Mouse (Mus musculus) CD4-positive, CD25-positive, alpha-beta regulatory T cell, adult 2 months (primary cell): Measurements from ENCODE around the gene Pgpep1.

Source experiments
- DNase-seq: peaks from one replicate; pipeline ENCODE4 v3.0.0-alpha.2; 2012; ENCODE audit warnings: low read depth, low spot score

Pgpep1 gene

DNA sequence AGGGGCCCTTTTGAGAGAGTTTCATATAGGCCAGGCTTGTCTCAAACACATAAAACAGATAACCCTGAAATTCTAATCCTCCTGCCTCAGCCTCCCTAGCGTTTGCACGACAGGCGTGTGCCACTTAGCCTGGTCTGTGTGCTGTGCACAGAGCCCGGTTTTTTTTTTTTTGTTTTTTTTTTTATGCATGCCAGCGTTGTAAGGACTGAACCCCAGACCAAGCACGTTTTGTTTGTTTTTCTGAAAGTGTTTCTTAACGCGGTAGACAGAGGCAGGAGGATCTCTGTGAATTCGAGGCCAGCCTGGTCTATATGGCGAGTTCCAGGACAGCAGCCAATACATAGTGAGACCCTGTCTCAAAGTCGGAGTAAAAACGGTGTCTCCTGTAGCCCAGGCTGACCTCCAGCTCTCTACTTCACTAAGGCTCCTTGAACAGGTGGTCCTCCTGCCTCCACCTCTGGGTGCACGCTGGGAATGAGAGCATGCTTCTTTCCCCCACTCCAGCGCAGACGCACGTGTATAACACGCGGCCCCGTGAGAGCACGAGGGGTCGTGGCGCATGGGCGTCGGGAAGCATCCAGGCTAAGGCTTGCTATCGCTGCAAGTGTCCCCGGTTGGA, 51.3 kb downstream of the Pgpep1 start, which contains the start of gene Ssbp4:
Gene Ssbp4, minus strand, starts transcription at position 124 of the 619 bp plus-strand sequence.
- no peak for DNase-seq

DNA sequence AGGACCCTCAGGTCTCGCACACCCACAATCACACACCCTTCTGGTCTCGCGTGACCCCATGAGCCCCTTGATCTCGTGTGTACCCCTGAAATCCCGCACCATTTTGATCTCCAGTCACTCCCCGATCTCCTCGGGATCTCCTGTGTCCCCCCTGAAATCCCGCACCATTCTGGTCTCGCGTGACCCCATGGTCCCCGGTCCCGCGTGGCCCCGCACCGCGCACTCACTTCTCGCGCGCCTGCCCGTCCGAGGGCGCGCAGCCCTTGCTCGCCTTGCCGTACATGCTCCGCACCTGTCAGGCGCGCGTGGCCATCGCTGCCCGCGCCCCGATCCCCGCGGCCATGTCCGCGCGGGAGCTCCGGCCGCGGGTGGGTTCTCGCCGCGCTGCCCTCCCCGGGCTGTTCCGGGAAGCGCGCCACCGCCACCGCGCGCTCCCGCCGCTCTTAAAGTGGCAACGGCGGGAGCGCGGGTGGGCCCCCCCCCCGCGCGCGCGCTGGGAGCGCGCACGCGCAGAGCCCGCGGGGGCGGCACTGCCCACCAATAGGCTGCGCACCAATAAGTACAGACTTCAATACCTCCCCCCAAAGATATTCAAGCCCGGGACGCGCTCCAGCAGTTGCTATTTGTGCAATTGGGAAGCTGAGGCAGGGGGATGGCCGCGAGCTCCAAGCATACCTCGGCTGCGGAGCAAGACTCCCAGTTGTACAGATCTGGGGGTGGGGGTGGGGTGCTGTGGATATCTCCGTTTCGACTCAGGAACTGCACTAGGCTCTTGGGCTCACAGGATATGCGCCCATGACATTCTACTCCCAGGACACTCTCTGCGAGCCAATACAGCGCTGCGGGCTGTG, 52.1 kb downstream of the Pgpep1 start:
- DNase-seq = peak; percentile 66

DNA sequence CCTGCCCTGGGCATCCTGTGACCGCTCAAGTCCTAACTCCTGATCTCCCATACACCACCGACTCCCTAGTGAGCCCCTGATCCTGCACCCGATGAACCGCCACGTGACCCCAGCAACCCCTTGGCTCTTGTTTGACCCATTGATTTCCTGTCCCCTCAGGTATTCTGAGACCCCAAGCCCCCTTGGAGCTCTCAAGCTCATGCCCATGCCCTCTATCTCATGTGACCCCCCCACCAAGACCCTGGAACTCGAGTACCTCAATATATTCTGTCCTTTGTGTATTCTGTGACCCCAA, 52.6 kb downstream of the Pgpep1 start:
- peak; percentile 35 for DNase-seq

GRCm38 (mm10) chr8:70606780-70607602, 53.2 kb downstream of the Pgpep1 start:
- DNase-seq = no peak

GRCm38 (mm10) chr8:70605871-70606779, 54.1 kb downstream of the Pgpep1 start:
- DNase-seq = peak; percentile 28

- DNase-seq = no peak
Measured at GRCm38 (mm10) chr8:70604558-70604957, 55.6 kb downstream of the Pgpep1 start.

- DNase-seq = no peak
Measured at GRCm38 (mm10) chr8:70602139-70602811, 57.9 kb downstream of the Pgpep1 start.

- DNase-seq = peak; percentile 90
Measured at GRCm38 (mm10) chr8:70601271-70601649, 58.9 kb downstream of the Pgpep1 start.

- no peak for DNase-seq
Measured at GRCm38 (mm10) chr8:70600473-70601270, 59.5 kb downstream of the Pgpep1 start.

- DNase-seq = no peak
Measured at GRCm38 (mm10) chr8:70599507-70600290, 60.5 kb downstream of the Pgpep1 start.

- DNase-seq = no peak
Measured at GRCm38 (mm10) chr8:70598722-70599121, 61.5 kb downstream of the Pgpep1 start.

DNA sequence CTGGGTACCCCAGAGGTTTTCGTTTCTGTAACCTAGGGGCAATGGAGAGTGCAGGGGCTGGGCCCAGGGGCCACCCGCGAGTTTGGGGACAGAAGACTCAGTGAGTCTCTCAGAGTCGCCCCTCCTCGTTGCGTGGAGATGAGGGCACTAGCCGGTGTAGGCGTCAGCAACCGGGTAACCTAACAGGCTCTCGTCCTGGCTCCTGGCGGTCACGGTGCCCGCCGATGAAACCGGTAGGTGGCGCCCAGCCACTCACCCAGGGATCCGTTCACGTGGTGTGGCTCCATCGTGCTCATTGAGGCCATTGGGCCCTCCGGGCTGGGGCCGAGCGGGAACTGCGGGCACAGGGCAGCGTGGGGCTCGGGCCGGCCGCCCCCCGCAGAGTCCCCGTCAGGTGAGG, 61.9 kb downstream of the Pgpep1 start:
- DNase-seq = no peak

DNA sequence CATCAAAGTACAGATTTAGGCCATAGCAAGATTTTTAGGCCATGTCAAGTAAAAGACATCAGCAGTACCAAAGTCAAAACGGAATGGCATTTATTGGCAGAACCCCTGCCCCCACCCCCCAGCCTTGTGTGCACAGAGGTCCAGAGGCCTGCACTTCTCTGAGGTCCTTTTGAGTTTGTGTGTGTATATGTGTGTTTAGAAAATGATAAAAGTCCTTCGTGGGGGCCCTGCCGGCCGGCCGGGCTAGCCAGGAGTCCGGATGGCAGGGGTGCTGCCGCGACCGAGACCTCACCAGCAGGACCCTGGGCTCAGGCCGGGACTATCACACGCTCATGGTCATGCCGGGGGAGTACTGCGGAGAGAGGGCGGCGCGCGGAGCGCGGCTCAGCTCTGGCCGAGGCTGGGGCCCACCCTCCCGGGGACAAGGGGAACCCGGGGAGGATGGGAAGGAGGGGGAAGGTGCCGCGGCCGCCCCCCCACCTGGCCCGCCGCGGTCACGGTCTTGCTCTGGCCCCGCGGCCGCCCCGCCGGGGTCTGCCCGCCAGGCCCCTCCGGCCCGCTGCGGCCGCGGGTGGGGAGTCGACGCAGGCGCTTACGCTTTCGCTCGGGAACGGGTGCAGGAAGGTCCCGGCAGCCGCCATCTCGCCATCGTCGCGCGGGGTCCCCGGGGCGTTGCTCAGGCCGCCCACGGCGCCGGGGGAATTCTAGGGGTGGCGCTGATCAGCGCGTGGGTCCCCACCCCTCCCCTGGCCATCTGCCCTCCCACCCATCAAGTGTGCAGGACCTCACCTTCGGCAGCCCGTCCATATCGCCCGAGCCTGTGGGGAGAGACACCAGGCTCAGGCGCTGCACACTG, 62.5 kb downstream of the Pgpep1 start:
- DNase-seq = no peak

DNA sequence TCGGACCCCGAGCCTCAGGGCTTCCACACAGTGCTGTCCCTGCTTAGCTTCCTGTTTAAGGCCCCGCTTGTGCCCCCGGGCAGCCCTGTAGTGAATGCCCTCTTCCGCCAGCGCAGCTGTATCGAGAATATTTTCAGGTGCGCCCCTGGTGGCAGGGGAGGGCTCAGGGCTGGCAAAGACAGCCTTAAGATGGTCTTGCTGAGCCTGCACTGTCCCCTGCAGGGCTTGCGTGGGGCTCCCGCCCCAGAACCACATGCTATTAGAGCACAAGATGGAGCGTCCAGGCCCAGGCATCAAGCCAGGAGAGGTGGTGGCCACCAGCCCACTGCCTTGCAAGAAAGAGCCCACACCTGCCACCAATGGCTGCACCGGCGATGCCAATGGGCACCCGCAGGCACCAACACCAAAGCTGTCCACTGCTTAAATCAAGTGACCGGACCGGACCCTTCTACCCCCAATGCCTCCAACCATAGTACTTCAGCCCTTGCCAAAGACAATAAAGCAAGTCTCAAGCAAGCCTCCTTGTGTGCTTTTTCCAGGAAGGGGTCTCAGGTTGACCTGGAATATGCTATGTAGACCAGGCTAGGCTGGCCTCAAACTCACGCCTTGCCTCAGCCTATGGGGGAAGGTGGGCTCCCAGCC, 63.3 kb downstream of the Pgpep1 start:
- no peak for DNase-seq
